Mouse (Mus musculus) telencephalon, adult 2 months (tissue): ENCODE results near the gene Scamp4.

Experiments
- DNase-seq: peaks from one replicate; pipeline ENCODE4 v3.0.0-alpha.2; 2011; ENCODE audit warnings: low read depth, low spot score

Gene Scamp4

DNA sequence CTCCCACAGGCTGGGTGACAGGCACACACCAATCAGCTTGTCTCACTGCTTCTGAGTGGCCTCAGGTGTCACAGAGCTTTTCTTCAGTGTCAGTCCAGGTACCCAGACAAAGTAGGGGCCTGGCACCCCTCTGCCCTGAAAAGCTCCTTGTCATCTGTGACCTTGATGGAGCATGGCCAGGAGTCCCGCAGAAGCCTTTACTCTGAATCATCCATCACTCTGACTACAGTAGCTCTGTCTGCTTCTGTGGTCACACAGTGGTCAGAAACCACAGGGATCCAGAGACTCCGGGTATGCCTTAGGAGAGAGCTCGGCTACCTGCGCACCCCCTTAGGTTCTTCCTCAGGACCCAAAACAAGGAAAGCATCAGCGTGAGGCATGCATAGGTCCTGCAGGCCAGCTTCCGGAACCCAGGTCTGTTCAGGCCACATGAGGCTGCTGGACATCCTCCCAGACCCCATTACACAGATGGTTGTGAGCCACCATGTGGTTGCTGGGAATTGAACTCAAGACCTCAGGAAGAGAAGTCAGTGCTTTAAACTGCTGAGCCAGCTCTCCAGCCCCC, 50.6 kb downstream of the Scamp4 start:
- DNase-seq = no peak

DNA sequence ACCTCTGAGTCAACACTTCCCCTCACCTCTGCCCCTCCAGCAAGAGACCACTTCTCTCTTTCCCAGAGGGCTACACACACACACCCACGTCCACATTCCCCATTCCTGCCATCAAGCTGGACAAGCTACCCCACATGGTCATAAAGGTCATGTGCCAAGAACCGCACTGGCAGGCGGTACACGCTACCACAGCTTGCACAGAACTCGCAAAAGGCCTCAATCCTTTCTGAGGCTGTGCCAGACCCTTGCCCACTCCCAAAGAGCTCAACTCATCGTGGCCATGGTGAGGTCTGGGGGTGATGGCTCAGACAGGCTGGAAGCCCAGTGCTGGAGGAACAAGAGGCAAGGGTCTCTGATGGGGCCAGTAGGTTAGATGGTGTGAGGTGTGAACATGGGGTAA, 52.2 kb downstream of the Scamp4 start:
- DNase-seq = no peak

- no peak for DNase-seq
Measured at GRCm38 (mm10) chr10:80655406-80656129, 52.9 kb downstream of the Scamp4 start.

- DNase-seq = peak; percentile 99
Measured at GRCm38 (mm10) chr10:80656130-80656862, 53.6 kb downstream of the Scamp4 start.

GRCm38 (mm10) chr10:80656863-80657623, 54.4 kb downstream of the Scamp4 start, which contains the start of gene Btbd2:
Gene Btbd2, minus strand, starts transcription at chr10:80657071.
- no peak for DNase-seq

DNA sequence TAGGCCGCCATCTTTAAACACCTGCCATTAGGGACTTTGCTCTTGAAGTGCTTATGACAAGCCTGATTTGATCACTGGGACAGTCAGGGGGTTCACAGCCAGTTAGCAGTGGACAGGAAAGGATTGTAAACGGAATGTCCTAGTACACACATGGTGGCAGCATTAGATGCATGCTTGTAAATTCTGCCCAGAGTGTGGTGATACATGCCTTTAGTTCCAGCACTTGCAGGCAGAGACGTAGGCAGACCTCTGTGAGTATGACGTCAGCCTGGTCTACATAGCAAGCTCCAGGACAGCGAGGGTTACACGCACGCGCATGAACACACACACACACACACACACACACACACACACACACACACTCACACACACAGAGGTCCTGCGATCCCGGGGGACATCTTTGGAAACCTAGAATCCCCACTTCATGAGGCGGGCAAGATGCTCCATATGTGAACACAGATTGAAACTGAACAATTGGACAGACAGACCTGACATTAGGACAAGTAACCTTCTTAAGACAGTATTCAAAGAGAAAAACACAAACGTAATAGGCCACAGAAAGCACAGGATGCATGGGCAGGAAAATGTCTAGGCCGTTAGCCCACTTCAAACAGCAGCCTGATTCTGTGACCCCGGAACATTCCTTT, 55.6 kb downstream of the Scamp4 start:
- DNase-seq = no peak

- DNase-seq = no peak
Measured at GRCm38 (mm10) chr10:80658841-80659202, 56.1 kb downstream of the Scamp4 start.

- DNase-seq = no peak
Measured at GRCm38 (mm10) chr10:80659213-80659612, 56.5 kb downstream of the Scamp4 start.

DNA sequence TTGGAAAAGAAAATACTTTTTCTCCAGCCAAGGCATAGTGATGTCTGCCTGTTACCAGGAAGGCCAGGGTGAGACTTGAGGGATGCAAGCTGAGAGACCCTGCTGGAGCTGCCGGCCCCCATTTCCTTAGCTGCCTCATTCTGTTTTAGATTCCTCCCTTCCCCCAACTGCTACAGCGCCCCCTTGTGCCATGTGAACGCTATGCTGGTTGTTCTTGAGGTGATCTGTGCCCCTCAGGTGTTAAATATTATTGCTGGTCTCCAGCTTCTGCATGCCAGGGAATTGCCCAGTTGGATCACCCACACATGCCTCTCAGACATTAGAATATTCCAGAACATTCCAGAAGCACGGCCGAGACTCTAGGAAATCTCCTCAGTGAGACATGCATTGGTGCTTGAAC, 58.5 kb downstream of the Scamp4 start:
- no peak for DNase-seq

DNA sequence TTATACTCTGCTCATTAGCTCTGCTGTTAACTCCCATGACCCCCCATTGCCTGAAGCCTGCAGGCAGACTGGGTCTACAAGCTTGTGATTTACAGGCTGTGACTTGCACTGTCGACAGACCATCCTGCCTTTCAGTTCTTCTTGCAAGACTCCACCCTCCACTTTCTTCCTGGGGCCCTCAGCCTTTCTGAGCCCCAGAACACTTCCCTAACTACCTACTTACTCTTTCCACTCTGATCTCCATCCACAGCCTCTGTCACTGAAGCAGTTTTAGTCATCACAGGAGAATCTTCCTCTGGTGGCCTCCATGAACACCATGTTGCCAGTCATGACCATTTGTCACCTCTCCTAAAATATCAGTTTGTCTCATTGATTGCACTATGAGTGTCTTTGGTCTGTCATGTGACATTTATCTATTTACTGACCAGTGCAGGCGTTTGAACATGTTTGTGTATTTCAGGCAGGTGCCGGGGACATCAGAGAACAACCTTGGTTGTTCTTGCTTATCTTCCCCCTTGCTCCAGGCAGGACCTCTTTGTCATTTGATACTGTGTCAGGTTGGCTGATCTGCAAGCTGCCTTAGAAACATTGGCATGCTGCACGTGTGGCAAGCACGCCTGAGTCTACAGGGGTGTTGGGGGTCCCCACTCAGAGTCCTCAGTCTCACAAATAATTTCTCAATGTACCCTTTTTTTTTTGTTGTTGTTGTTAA, 61.0 kb downstream of the Scamp4 start:
- DNase-seq = no peak

GRCm38 (mm10) chr10:80664197-80665015, 61.7 kb downstream of the Scamp4 start:
- DNase-seq = no peak

GRCm38 (mm10) chr10:80665016-80665380, 62.3 kb downstream of the Scamp4 start:
- no peak for DNase-seq
